Mouse (Mus musculus) hindbrain, embryonic 15.5 days (tissue): ENCODE data around the gene Hspb2. TPM values are rescaled to one million over a fixed set of nuclear protein-coding genes. Genes with fewer than 3 reads are reported as not detected.

Source experiments
- ATAC-seq: fragments of 200-750 bp; cut with Nextera tagmentation; 2 replicates; pipeline ENCODE4 v1.8.0; 2017; ENCODE audit warnings: low read depth, moderate number of reproducible peaks, moderate TSS enrichment; ENCODE audit not compliant: low FRiP score
- H3K27ac ChIP-seq: fragments of 300-500 bp; sonication (generic); replicated peaks from 2 replicates; pipeline ENCODE4 v1.5.1; 2015; ENCODE audit warnings: mild to moderate bottlenecking, inconsistent platforms
- H3K27me3 ChIP-seq: fragments of 300-500 bp; sonication (generic); 2 replicates; pipeline ENCODE4 v1.6.1; 2015; ENCODE audit warnings: control low read depth, inconsistent platforms
- H3K36me3 ChIP-seq: fragments of 300-500 bp; sonication (generic); 2 replicates; pipeline ENCODE4 v1.6.1; 2015; ENCODE audit warnings: control low read depth, inconsistent platforms
- H3K4me1 ChIP-seq: fragments of 300-500 bp; sonication (generic); replicated peaks from 2 replicates; pipeline ENCODE4 v1.6.1; 2015; ENCODE audit warnings: control low read depth, inconsistent platforms
- H3K4me2 ChIP-seq: fragments of 300-500 bp; sonication (generic); 2 replicates; pipeline ENCODE4 v1.6.1; 2015; ENCODE audit warnings: moderate library complexity, mild to moderate bottlenecking, inconsistent platforms
- H3K4me3 ChIP-seq: fragments of 300-500 bp; sonication (generic); 2 replicates; pipeline ENCODE4 v1.5.1; 2015; ENCODE audit warnings: mild to moderate bottlenecking, inconsistent platforms
- H3K9ac ChIP-seq: fragments of 300-500 bp; sonication (generic); 2 replicates; pipeline ENCODE4 v1.6.1; 2015; ENCODE audit warnings: inconsistent platforms
- H3K9me3 ChIP-seq: fragments of 300-500 bp; sonication (generic); 2 replicates; pipeline ENCODE4 v1.6.1; 2016; ENCODE audit warnings: control low read depth, inconsistent platforms
- WGBS: fragments of 180-500 bp; shearing (Covaris S2); methylation state at CpG from one replicate; pipeline ENCODE4 v1.1.7; 2015; 5-methylcytosine and 5-hydroxymethylcytosine counted together
- polyA plus RNA-seq: library from polyadenylated mRNA; unstranded; fragments of >200 nt; fragmentation: Nextera tagmentation; extraction: Ambion mirVana; gene quantifications from 2 replicates; pipeline ENCODE4 v1.2.1, GENCODE M21; 2015

Hspb2 gene
- 1.6 and 1.8 TPM in 2 replicates for polyA plus RNA-seq

DNA sequence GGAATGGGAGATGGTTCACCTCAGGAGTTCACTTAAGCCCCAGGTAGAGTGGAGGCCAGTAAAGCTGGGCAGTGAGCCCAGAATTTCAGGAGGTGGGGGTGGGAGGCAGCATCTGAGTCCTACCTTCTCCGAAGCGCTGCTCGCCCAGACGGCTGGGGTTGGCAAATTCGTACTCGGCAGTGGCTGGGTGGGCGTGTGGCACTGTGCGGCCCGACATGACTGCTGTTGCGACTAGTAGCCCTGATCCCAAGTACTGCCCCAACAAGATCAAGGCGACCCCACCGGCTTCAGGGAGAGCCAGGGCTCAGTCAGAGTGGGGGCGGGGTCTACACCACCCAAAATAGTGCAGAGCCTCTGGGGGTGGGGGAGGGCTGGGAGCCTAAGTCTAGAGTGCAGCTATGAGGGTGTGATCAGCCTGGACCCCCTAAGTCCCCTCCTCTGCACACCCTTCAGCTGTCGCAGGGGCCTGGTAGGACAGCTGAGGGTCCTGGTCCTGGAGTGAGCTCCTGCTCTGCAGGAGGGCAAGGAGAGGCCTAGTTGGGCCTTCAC, at the start of gene Hspb2:
TSS of gene Hspb2 (minus strand) at position 301 of the 549 bp plus-strand sequence.
- H3K4me1 ChIP-seq, result 0 out of 2 replicates have a peak, but pooled peaks cover 6% of the 10 kb centered on the region

DNA sequence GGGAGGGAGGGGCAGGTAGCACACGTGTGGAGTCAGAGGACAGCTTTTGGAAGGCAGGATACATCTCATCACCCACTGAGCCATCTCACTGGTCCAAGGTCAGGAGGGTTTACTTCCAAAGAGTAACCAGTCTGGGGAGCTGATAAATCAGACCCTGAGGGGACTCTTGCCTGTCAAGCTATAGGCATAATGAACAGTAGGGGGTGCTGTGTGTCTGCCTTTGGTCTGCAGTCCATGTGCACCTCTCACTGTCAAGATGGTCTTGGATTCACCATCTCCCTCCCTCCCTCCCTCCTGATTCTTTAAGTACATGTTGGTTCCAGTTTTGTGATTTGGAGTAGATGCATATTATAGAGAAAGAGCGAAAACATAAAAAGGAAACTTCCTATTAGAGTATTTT, 48.8 kb upstream of the Hspb2 start:
- Histone ChIP-seq H3K9ac (no peak overlapping the region), H3K36me3 (peaks cover 42% of the 10 kb centered on the region), H3K27me3 (no peaks in the 10 kb centered on the region), H3K9me3 (no peaks in the 10 kb centered on the region), H3K4me1 (no peaks in the 10 kb centered on the region), H3K4me3 (no peak overlapping the region), H3K27ac (no peak overlapping the region), H3K4me2 (no peak overlapping the region)
- WGBS, result 70% methylated on average over 2 of the region's 2 CpGs
- no peak for ATAC-seq

More for the DNA sequence above, at the start of gene Hspb2:
- H3K27ac ChIP-seq, result no peak within 1 kb of the TSS
- H3K4me2 ChIP-seq, result no peak within 1 kb of the TSS
- WGBS, result 76% methylated on average over 14 of the region's 14 CpGs
- ATAC-seq, result no peak
- no peak within 1 kb of the TSS; the same call in 1 of the 2 replicates for H3K4me3 ChIP-seq
- no peak within 1 kb of the TSS for H3K9ac ChIP-seq
- no peaks in the 10 kb centered on the region for H3K9me3 ChIP-seq
- no peaks in the 10 kb centered on the region for H3K36me3 ChIP-seq
- no peaks in the 10 kb centered on the region for H3K27me3 ChIP-seq

DNA sequence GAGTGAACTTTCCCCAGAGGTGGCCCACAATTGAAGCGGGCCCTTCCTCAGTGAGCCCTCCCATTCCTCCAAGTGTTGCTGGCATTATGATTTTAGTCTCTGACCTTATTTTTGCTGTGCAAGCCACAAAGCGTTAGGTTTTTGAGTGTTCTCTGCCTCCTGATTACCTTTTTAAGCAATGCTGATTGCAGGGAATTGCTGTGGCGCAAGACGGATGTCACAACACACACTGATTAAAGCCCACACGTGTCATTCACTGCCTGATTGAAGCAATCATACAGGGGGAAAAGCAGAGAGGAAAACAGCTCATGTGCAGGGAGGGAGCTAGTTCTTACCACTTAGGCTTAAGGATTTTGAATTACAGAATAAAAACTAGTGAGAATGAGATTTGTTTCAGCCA, 46.2 kb upstream of the Hspb2 start:
- ATAC-seq, result no peak

DNA sequence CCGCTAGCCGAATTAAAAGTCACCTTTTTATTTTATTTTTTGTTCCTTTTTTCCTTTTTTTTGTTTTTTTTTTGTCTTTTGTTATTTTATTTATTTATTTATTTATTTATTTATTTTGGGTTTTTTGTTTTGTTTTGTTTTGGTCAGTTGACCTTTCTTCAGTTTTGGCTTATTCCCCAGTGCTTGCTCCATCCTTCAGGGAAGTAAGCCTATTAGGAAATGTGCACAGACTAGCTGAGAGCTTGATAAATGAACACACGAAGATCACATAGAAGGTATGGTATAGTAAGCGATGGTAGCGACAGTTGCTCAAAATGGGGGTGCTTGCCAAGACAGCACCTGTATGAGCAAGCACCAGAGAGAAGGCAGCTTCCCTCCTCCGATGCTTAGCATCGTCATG, 45.5 kb upstream of the Hspb2 start:
- Histone ChIP-seq H3K4me3 (no peak overlapping the region), H3K4me1 (no peaks in the 10 kb centered on the region), H3K9ac (no peak overlapping the region), H3K27ac (no peak overlapping the region), H3K9me3 (no peaks in the 10 kb centered on the region), H3K36me3 (peaks cover 31% of the 10 kb centered on the region), H3K4me2 (no peak overlapping the region), H3K27me3 (no peaks in the 10 kb centered on the region)
- ATAC-seq, result no peak
- WGBS, result 97% methylated on average over 7 of the region's 7 CpGs

More for the DNA sequence above, 46.2 kb upstream of the Hspb2 start:
- Histone ChIP-seq H3K9ac (no peak overlapping the region), H3K9me3 (no peaks in the 10 kb centered on the region), H3K4me1 (no peaks in the 10 kb centered on the region), H3K27ac (no peak overlapping the region), H3K27me3 (no peaks in the 10 kb centered on the region), H3K36me3 (peaks cover 32% of the 10 kb centered on the region), H3K4me3 (no peak overlapping the region), H3K4me2 (no peak overlapping the region)
- 91% methylated on average over 5 of the region's 5 CpGs for WGBS

DNA sequence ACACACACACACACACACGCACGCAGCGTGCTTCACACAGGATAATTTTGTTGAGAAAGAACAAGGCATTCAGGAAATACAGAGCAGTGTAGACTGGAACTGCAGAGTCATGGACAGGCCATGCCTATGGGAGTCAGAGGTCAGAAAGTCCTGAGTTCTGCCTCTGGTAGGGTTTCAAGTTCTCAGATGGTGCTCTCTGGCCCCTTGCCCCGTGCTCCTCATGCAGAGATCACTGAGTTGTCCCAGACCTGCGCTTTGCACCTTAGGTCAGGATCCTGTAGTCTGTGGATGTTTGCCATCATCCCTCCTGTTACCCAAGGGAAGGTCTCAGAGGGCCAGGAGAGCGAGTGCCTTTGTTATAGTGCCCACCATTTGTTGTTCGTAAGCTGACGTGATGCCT, 44.6 kb upstream of the Hspb2 start:
- H3K27me3 ChIP-seq, result no peaks in the 10 kb centered on the region
- ATAC-seq, result no peak
- H3K4me2 ChIP-seq, result no peak overlapping the region
- H3K36me3 ChIP-seq, result peaks cover 37% of the 10 kb centered on the region
- H3K4me1 ChIP-seq, result no peaks in the 10 kb centered on the region
- no peak overlapping the region for H3K27ac ChIP-seq
- no peaks in the 10 kb centered on the region for H3K9me3 ChIP-seq
- H3K9ac ChIP-seq, result no peak overlapping the region
- 89% methylated on average over 8 of the region's 8 CpGs for WGBS
- no peak overlapping the region for H3K4me3 ChIP-seq

DNA sequence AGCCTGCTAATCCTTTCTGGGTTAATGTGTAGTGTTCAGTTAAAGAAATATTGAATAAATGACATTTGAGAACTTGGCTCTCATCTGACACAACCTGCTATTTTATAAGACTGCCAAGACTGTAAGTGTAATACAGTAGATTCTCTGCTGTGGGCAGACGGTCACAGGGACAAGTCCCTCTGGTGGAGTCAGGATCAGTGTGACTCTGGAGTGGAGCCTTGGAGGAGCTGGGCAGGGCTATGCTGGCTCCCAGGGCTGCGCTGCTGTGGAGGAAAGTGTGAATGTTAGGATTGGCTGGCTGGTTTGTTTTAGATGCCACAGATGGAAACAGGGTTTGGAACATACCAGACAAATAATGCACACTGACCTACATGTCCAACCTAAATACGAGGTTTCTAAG, 43.1 kb upstream of the Hspb2 start:
- H3K36me3 ChIP-seq, result peaks cover 42% of the 10 kb centered on the region

DNA sequence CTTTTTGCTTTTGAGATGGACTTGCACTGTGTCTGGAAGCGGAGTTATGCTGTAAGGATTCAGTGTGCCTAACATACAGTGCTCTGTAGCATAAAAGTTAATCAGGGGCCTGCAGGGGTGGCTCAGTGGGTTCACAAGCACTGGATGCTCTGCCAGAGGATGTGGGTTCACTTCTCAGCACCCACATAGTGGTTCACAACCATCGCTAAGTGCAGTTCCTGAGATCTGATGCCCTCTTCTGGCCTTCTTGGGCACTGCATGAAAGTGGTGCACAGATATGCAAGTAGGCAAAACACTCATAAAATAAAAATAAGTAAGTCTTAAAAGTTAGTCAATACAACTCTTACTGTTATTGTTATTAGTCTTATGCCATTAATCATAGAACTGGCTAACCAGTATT, 30.0 kb upstream of the Hspb2 start:
- Histone ChIP-seq H3K4me3 (no peak overlapping the region), H3K4me1 (peaks cover 4% of the 10 kb centered on the region; the same call in 1 of the 2 replicates), H3K36me3 (peaks cover 76% of the 10 kb centered on the region), H3K27me3 (no peaks in the 10 kb centered on the region), H3K9ac (no peak overlapping the region), H3K9me3 (no peaks in the 10 kb centered on the region), H3K27ac (no peak overlapping the region), H3K4me2 (no peak overlapping the region)
- 71% methylated on average over 2 of the region's 2 CpGs for WGBS
- ATAC-seq, result no peak

More for the DNA sequence above, 43.1 kb upstream of the Hspb2 start:
- no peak overlapping the region for H3K9ac ChIP-seq
- H3K4me3 ChIP-seq, result no peak overlapping the region
- 89% methylated on average over 3 of the region's 3 CpGs for WGBS
- no peak overlapping the region for H3K4me2 ChIP-seq
- ATAC-seq, result no peak
- H3K9me3 ChIP-seq, result no peaks in the 10 kb centered on the region
- H3K27ac ChIP-seq, result no peak overlapping the region
- H3K27me3 ChIP-seq, result no peaks in the 10 kb centered on the region
- H3K4me1 ChIP-seq, result no peaks in the 10 kb centered on the region

DNA sequence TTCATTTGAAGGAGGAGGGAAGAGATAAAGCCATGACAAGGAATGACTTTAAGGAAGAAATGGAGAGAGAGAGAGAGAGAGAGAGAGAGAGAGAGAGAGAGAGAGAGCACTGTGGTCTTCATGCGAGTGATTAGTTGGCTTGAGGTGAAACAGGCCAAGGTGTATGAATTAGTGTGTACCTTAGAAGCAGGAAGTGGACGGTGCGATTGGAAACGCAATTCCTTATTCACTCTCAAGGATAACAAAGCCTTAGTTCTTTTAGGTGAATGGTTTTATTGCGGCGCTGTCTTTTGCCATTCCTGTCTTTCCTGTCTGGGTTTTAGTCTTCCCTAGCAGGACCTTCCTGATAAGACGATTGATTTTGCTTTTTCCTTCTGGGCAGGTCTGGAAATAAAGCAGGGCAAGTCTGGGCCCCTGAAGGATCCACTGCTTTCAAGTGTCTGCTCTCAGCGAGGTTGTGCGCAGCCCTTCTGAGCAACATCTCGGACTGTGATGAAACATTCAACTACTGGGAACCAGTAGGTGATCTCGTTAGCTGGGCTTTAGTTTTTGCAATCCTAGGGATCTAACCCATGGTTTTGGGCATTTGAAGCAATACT, 24.1 kb upstream of the Hspb2 start:
- Histone ChIP-seq H3K9me3 (no peaks in the 10 kb centered on the region), H3K4me1 (peaks cover 32% of the 10 kb centered on the region), H3K27me3 (no peaks in the 10 kb centered on the region), H3K4me3 (peak overlapping the region; percentile 95), H3K9ac (peak overlapping the region; percentile 98), H3K4me2 (peak overlapping the region; percentile 80), H3K36me3 (peaks cover 21% of the 10 kb centered on the region), H3K27ac (peak overlapping the region; percentile 95)
- WGBS, result 66% methylated on average over 11 of the region's 11 CpGs
- no peak for ATAC-seq

DNA sequence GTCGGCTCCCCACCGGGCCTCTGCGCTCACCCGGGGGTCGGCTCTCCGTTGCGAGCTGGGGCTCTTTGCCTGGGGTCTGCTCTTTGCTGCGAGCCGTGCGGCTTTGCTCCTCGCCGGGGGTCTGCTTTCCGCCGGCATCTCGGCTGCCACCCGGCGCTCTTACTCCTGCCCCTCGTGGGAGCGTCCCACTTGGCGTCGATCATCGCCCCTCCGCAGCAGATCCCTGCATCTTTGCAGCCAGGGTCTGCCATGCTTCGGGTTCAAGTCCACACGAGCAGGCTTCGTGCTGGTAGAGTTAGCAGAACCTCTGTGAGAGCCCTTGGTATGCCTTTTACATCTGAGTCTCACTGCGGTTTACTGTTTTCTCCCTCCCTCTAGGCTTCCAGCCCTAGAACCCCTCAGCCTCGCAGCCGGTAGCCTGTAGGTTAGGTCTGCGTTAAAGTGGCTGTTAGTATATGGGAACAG, 23.5 kb upstream of the Hspb2 start:
- Histone ChIP-seq H3K9ac (peak overlapping the region; percentile 98), H3K27ac (peak overlapping the region; percentile 95), H3K27me3 (no peaks in the 10 kb centered on the region), H3K4me3 (peak overlapping the region; percentile 95), H3K9me3 (no peaks in the 10 kb centered on the region), H3K4me1 (peaks cover 32% of the 10 kb centered on the region), H3K4me2 (peak overlapping the region; percentile 80), H3K36me3 (peaks cover 15% of the 10 kb centered on the region)
- under 1% methylated on average over 30 of the region's 30 CpGs for WGBS
- ATAC-seq, result peak; percentile 76

DNA sequence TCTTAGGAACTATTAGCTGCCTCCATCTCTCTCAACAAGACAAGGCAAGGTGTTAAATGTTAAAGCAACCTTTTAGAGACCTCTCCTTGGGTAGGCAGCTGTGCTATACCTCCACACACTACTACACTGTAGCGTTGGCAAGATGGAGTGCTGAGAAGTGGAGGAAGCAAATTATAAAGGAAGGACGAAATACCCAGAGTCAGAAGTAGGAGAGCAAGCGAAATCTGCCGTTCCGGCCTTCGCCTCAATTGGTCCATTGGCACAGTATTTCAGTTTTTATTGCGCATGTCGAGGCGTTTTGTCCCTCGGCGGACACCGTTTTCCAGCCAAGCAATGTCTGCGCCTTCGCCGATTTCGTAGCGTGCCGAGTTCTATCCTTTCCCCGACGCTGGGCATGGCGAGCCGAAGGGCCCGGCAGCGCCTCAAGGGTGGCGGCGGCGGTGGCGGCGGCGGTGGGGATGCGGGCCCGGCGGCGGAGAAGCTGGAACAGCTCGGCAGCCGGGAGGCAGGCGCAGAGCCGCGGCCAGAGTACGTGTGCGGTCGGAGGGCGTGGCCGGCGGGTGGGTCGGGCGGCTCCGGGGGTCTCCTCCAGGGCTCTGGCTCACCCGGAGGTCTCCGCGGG, 22.9 kb upstream of the Hspb2 start, which contains the start of the genes Alg9 and 1110032A03Rik:
TSS of gene Alg9 (plus strand) at position 29 of the 622 bp plus-strand sequence.
TSS of gene 1110032A03Rik (minus strand) at position 530 of the 622 bp plus-strand sequence.
- Histone ChIP-seq H3K9me3 (no peaks in the 10 kb centered on the region), H3K4me1 (peaks cover 32% of the 10 kb centered on the region), H3K9ac (peak within 1 kb of the TSS; percentile 98), H3K4me2 (peak within 1 kb of the TSS; percentile 80), H3K36me3 (peaks cover 9% of the 10 kb centered on the region), H3K27ac (peak within 1 kb of the TSS; percentile 95), H3K4me3 (peak within 1 kb of the TSS; percentile 95), H3K27me3 (no peaks in the 10 kb centered on the region)
- WGBS, result under 1% methylated on average over 49 of the region's 51 CpGs
- peak; percentile 85 for ATAC-seq

DNA sequence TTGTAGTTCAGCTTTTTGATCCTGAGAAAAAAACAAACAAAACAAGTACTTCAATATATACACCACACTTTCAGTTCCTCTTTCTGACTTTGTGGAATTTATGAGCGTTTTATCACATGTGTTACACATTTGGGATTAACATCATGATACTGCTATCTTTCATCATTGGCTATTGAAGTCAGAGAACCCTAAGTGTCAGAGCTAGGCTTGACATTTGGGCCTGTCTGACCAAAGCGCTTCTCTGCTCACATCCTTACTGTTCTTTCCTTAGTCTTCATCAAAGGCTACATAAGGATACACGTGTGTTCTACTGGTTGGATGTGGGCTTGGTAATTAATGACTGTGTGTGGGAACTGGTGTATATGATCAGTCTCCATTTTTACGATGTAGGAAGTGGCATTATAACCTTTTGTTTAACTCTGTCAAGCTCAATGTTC, 21.9 kb upstream of the Hspb2 start:
- Histone ChIP-seq H3K9me3 (no peaks in the 10 kb centered on the region), H3K27me3 (no peaks in the 10 kb centered on the region), H3K9ac (peak overlapping the region; percentile 98), H3K4me2 (peak overlapping the region; percentile 80), H3K4me3 (peak overlapping the region; percentile 95), H3K4me1 (peaks cover 39% of the 10 kb centered on the region), H3K27ac (peak overlapping the region; percentile 95), H3K36me3 (no peaks in the 10 kb centered on the region)
- ATAC-seq, result no peak
- WGBS, result 73% methylated on average over 4 of the region's 4 CpGs

DNA sequence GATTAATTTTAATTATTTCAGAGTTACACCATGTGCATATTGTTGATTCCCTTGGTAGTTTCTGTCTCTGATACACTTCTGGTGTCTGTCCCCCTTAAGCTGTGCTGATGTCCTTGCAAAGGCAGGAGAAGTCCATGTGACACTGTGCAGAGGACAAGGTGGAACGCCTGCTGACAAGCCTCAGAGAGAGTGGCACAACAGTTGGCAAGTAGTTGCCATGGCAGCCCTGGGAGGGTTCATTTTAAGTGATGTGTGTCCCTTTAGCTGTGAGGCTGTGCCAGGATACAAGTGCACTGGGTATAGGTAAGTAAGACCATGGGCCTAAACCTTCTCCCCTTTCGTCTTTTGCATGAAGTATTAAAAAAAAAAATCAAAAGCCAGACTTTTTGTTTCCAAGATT, 17.9 kb upstream of the Hspb2 start:
- Histone ChIP-seq H3K27ac (no peak overlapping the region), H3K4me1 (peaks cover 37% of the 10 kb centered on the region), H3K36me3 (no peaks in the 10 kb centered on the region), H3K9ac (no peak overlapping the region), H3K4me2 (no peak overlapping the region), H3K4me3 (no peak overlapping the region), H3K9me3 (no peaks in the 10 kb centered on the region), H3K27me3 (no peaks in the 10 kb centered on the region)
- ATAC-seq, result no peak
- WGBS, result 78% methylated on average over 2 of the region's 2 CpGs
